Mouse (Mus musculus) testis, adult 2 months (tissue): ENCODE results near the gene Zbtb38.

ENCODE experiments used
- CTCF ChIP-seq: fragments of 200-500 bp; IDR thresholded peaks from 2 replicates; pipeline ENCODE4 v1.5.1; 2012; ENCODE audit warnings: low read depth, mild to moderate bottlenecking, inconsistent platforms, low read length, moderate library complexity; ENCODE audit not compliant: control insufficient read depth, insufficient read depth, insufficient replicate concordance
- POLR2A ChIP-seq: fragments of 200-500 bp; IDR thresholded peaks from 2 replicates; pipeline ENCODE4 v1.6.1; 2012; ENCODE audit warnings: low read depth, mild to moderate bottlenecking, inconsistent platforms, low read length, moderate library complexity; ENCODE audit not compliant: control insufficient read depth

- TF ChIP-seq CTCF (no peak), POLR2A (no peak)
These were observed 42.2 kb downstream of the Zbtb38 start for GRCm38 (mm10) chr9:96710241-96710946.
